Mouse (Mus musculus): ENCODE measurements around the gene Gm8764.
"Not testable (repeated sequence)": the region's sequence is repeated elsewhere in the genome, so short reads cannot be mapped to it uniquely, and the experiment has no call there.

The Gm8764 gene

DNA sequence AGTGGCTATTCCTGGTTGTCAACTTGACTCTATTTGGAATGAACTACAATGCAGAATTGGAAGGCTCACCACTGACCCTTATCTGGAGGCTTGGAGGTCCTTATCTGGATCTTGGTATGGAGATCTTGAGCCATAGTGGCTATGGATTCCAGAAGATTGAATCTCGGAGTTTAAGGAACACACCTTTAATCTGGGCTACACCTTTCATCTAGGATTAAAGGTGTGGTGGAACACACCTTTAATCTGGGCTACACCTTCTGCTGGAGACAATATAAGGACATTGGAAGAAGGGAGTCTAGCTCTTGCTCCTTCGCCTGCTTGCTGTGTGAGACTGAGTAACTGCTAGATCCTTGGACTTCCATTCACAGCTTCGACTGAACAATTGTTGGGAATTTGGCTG lies at the start of gene Gm8764:
Gm8764 (plus strand) TSS at position 301 of the 400 bp plus-strand sequence.
- ATAC-seq (ENCODE audit: low TSS enrichment) = not testable (repeated sequence)

DNA sequence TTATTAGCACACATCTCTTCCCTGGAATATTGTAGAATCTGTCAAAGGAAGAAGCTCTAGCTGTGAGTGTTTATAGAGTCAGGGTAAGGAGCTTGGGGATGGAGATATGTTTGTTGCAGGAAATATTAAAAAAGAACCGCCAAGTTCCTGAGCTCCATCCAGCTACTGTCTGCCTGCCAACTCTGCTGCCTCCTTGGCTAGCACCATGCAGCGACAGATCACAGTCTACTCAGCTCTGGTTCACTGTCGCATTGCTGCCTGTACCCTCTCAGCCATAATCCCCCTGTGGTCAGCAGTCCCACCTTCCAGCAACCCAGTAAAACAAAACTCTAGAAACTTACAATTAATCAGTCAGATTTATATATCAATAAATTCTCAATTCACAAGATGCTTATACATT lies 49.8 kb upstream of the Gm8764 start:
- no peak for ATAC-seq (ENCODE audit: low TSS enrichment)

DNA sequence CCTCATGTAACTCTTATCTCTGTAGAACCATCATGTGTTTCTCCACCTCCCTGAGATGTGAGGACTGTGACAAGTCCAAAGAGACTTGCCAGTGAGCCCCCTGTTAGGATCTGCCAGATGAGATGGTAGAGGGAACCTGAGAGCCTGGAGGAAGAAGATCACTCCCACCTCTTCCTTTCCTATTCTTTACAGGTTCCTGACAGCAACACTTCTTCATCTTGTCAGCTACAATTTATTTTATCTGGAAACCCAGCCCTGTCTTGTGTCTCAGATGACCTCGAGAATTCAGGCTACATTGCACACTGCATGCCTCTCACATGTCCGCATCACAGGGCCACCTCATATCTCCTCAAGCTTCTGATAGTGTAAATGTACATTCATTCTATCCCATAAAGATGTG lies 41.5 kb upstream of the Gm8764 start:
- ATAC-seq (ENCODE audit: low TSS enrichment) = no peak

DNA sequence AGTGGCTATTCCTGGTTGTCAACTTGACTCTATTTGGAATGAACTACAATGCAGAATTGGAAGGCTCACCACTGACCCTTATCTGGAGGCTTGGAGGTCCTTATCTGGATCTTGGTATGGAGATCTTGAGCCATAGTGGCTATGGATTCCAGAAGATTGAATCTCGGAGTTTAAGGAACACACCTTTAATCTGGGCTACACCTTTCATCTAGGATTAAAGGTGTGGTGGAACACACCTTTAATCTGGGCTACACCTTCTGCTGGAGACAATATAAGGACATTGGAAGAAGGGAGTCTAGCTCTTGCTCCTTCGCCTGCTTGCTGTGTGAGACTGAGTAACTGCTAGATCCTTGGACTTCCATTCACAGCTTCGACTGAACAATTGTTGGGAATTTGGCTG lies 17.1 kb upstream of the Gm8764 start, which contains the start of gene Gm21293:
Gm21293 (plus strand) TSS at position 301 of the 400 bp plus-strand sequence.
- not testable (repeated sequence) for ATAC-seq (ENCODE audit: low TSS enrichment)

DNA sequence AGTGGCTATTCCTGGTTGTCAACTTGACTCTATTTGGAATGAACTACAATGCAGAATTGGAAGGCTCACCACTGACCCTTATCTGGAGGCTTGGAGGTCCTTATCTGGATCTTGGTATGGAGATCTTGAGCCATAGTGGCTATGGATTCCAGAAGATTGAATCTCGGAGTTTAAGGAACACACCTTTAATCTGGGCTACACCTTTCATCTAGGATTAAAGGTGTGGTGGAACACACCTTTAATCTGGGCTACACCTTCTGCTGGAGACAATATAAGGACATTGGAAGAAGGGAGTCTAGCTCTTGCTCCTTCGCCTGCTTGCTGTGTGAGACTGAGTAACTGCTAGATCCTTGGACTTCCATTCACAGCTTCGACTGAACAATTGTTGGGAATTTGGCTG lies 8.6 kb upstream of the Gm8764 start, which contains the start of gene Gm6763:
Gm6763 (plus strand) TSS at position 301 of the 400 bp plus-strand sequence.
- not testable (repeated sequence) for ATAC-seq (ENCODE audit: low TSS enrichment)

DNA sequence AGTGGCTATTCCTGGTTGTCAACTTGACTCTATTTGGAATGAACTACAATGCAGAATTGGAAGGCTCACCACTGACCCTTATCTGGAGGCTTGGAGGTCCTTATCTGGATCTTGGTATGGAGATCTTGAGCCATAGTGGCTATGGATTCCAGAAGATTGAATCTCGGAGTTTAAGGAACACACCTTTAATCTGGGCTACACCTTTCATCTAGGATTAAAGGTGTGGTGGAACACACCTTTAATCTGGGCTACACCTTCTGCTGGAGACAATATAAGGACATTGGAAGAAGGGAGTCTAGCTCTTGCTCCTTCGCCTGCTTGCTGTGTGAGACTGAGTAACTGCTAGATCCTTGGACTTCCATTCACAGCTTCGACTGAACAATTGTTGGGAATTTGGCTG lies 8.4 kb downstream of the Gm8764 start, which contains the start of gene Gm21304:
Gm21304 (plus strand) TSS at position 301 of the 400 bp plus-strand sequence.
- not testable (repeated sequence) for ATAC-seq (ENCODE audit: low TSS enrichment)

DNA sequence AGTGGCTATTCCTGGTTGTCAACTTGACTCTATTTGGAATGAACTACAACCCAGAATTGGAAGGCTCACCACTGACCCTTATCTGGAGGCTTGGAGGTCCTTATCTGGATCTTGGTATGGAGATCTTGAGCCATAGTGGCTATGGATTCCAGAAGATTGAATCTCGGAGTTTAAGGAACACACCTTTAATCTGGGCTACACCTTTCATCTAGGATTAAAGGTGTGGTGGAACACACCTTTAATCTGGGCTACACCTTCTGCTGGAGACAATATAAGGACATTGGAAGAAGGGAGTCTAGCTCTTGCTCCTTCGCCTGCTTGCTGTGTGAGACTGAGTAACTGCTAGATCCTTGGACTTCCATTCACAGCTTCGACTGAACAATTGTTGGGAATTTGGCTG lies 16.9 kb downstream of the Gm8764 start, which contains the start of gene Gm21312:
Gm21312 (plus strand) TSS at position 301 of the 400 bp plus-strand sequence.
- not testable (repeated sequence) for ATAC-seq (ENCODE audit: low TSS enrichment)

DNA sequence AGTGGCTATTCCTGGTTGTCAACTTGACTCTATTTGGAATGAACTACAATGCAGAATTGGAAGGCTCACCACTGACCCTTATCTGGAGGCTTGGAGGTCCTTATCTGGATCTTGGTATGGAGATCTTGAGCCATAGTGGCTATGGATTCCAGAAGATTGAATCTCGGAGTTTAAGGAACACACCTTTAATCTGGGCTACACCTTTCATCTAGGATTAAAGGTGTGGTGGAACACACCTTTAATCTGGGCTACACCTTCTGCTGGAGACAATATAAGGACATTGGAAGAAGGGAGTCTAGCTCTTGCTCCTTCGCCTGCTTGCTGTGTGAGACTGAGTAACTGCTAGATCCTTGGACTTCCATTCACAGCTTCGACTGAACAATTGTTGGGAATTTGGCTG lies 25.4 kb downstream of the Gm8764 start, which contains the start of gene Gm20765:
Gm20765 (plus strand) TSS at position 301 of the 400 bp plus-strand sequence.
- not testable (repeated sequence) for ATAC-seq (ENCODE audit: low TSS enrichment)

DNA sequence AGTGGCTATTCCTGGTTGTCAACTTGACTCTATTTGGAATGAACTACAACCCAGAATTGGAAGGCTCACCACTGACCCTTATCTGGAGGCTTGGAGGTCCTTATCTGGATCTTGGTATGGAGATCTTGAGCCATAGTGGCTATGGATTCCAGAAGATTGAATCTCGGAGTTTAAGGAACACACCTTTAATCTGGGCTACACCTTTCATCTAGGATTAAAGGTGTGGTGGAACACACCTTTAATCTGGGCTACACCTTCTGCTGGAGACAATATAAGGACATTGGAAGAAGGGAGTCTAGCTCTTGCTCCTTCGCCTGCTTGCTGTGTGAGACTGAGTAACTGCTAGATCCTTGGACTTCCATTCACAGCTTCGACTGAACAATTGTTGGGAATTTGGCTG lies 33.9 kb downstream of the Gm8764 start, which contains the start of gene Gm4340:
Gm4340 (plus strand) TSS at position 301 of the 400 bp plus-strand sequence.
- not testable (repeated sequence) for ATAC-seq (ENCODE audit: low TSS enrichment)

DNA sequence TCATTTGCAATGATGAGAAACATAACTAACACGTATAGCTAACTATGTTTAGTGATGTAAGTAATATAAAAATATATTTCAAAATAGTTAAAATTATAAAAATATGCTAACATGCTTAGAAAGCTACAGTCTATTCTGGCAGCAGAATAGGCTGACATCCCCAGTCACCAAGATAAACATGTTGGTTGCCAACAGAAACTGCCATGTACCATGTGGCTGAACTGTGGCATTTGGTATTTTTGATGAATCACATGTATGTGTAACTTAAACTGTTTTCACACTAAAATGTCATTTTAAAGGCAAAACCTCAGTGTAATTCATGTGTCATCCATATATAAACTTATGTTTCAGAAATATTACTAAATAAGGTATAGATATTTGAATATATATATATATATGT lies 49.8 kb downstream of the Gm8764 start:
- ATAC-seq (ENCODE audit: low TSS enrichment) = no peak

DNA sequence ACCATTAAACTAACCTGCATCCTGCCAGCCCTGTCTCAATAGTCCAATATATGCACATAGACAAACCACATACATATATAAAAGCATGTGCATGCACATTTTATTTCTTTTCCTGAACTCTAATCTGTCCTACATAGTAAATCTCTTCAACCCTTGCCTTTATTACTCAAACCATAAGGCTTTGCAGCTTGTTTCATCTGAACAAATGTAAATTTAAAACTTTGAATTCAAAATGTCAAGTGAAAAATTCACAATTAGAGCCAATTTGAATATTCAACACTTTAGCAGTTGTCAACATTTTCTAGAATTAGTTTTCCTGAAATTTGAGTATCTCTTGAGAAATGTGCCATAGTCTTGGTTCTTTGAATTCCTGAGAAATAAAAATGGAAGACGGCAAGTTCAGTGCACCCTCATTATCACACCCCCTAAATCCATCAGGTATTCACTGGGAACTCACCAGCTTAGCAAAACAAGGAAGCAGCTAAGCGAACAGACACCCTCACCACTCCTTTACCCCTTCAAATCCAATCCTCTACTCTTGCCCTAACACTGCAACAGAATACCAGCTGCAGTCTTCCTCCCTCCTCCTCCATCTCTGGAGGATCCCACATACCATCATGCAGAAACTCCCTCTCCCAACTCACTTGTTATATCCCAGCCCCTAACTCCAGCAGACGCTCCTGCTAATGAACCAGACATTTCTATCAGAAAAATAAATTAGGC lies 50.6 kb downstream of the Gm8764 start:
- peak; percentile 89 for ATAC-seq (ENCODE audit: low TSS enrichment)
